Mouse (Mus musculus) heart, embryonic 14.5 days (tissue): Measurements from ENCODE around the gene Zbtb39. TPM values are rescaled to one million over a fixed set of nuclear protein-coding genes. Genes with fewer than 3 reads are reported as not detected.
"Not testable (repeated sequence)": the region's sequence is repeated elsewhere in the genome, so short reads cannot be mapped to it uniquely, and the experiment has no call there.

Experiments
- ATAC-seq: fragments of 200-750 bp; cut with Nextera tagmentation; 2 replicates; pipeline ENCODE4 v1.8.0; 2017; ENCODE audit warnings: low read depth, moderate TSS enrichment; ENCODE audit not compliant: insufficient number of reproducible peaks, insufficient read depth, low FRiP score
- H3K27ac ChIP-seq, 2 experiments: fragments of 200-500 bp in 1 of 2; fragments of 300-500 bp in 1 of 2; sonication (generic) in 1 of 2; replicated peaks in 1 of 2; 2 replicates each; pipeline ENCODE4 v1.5.1; 2012 to 2014; ENCODE audit warnings: low read depth in 2 of 2, low read length in 2 of 2, control low read depth in 1 of 2, mild to moderate bottlenecking in 1 of 2, mixed read lengths in 1 of 2; ENCODE audit not compliant: control insufficient read depth in 1 of 2, insufficient read depth in 1 of 2
- H3K27me3 ChIP-seq: fragments of 300-500 bp; sonication (generic); 2 replicates; pipeline ENCODE4 v1.6.1; 2014; ENCODE audit warnings: mild to moderate bottlenecking, low read length, control low read depth; ENCODE audit not compliant: control insufficient read depth, insufficient read depth
- H3K36me3 ChIP-seq: fragments of 300-500 bp; sonication (generic); 2 replicates; pipeline ENCODE4 v1.6.1; 2014; ENCODE audit warnings: mild to moderate bottlenecking, control low read depth, low read length, mixed read lengths; ENCODE audit not compliant: control insufficient read depth, insufficient read depth
- H3K4me1 ChIP-seq, 2 experiments: fragments of 200-500 bp in 1 of 2; fragments of 300-500 bp in 1 of 2; sonication (generic) in 1 of 2; 2 replicates each; pipeline ENCODE4 v1.6.1; 2012 to 2014; ENCODE audit warnings: low read length in 2 of 2, control low read depth in 1 of 2, mixed read lengths in 1 of 2; ENCODE audit not compliant: control insufficient read depth in 2 of 2, insufficient read depth in 2 of 2
- H3K4me2 ChIP-seq: fragments of 300-500 bp; sonication (generic); 2 replicates; pipeline ENCODE4 v1.6.1; 2014; ENCODE audit warnings: mild to moderate bottlenecking, low read length
- H3K4me3 ChIP-seq, 2 experiments: fragments of 200-500 bp in 1 of 2; fragments of 300-500 bp in 1 of 2; sonication (generic) in 1 of 2; 2 replicates each; pipeline ENCODE4 v1.5.1; 2012 to 2014; ENCODE audit warnings: low read length in 2 of 2, mild to moderate bottlenecking in 2 of 2, control low read depth in 1 of 2, low read depth in 1 of 2, moderate library complexity in 1 of 2; ENCODE audit not compliant: control insufficient read depth in 1 of 2, insufficient read depth in 1 of 2
- H3K9ac ChIP-seq: fragments of 300-500 bp; sonication (generic); 2 replicates; pipeline ENCODE4 v1.6.1; 2014; ENCODE audit warnings: mild to moderate bottlenecking, low read length
- H3K9me3 ChIP-seq: fragments of 300-500 bp; sonication (generic); 2 replicates; pipeline ENCODE4 v1.6.1; 2016; ENCODE audit warnings: low read length, control low read depth; ENCODE audit not compliant: control insufficient read depth
- whole genome bisulfite sequencing: fragments of 180-500 bp; shearing (Covaris S2); extraction: QIAGEN DNeasy Blood & Tissue Kit; methylation state at CpG from one replicate; pipeline ENCODE4 v1.1.7; 2014; 5-methylcytosine and 5-hydroxymethylcytosine counted together
- polyA plus RNA-seq: library from polyadenylated mRNA; unstranded; fragments of >200 nt; fragmentation: Nextera tagmentation; extraction: Ambion mirVana; gene quantifications from 2 replicates; pipeline ENCODE4 v1.2.1, GENCODE M21; 2014

The Zbtb39 gene
- polyA plus RNA-seq, 1 experiment from 2014 or later: 2.3 TPM

GRCm38 (mm10) chr10:127762926-127763325, 23.6 kb downstream of the Zbtb39 start:
- not testable (repeated sequence) for H3K27me3 ChIP-seq, ATAC-seq, H3K27ac ChIP-seq, H3K4me2 ChIP-seq, H3K4me1 ChIP-seq, H3K36me3 ChIP-seq, H3K9me3 ChIP-seq, H3K4me3 ChIP-seq, H3K9ac ChIP-seq
- 82% methylated on average over 10 of the region's 10 CpGs for WGBS

GRCm38 (mm10) chr10:127763914-127764680, 24.8 kb downstream of the Zbtb39 start:
- WGBS: 65% methylated on average over 12 of the region's 12 CpGs
- Histone ChIP-seq H3K9me3 (no peaks in the 10 kb centered on the region), H3K9ac (no peak overlapping the region), H3K4me2 (no peak overlapping the region), H3K4me3 (no peak overlapping the region), H3K36me3 (no peaks in the 10 kb centered on the region), H3K4me1 (no peaks in the 10 kb centered on the region), H3K27ac (no peak overlapping the region), H3K27me3 (no peaks in the 10 kb centered on the region)
- ATAC-seq: no peak

GRCm38 (mm10) chr10:127766564-127766963, 27.2 kb downstream of the Zbtb39 start:
- H3K27me3 ChIP-seq: no peaks in the 10 kb centered on the region
- no peaks in the 10 kb centered on the region for H3K9me3 ChIP-seq
- no peak overlapping the region for H3K27ac ChIP-seq
- no peak overlapping the region for H3K4me3 ChIP-seq
- no peaks in the 10 kb centered on the region for H3K4me1 ChIP-seq
- H3K4me2 ChIP-seq: no peak overlapping the region
- no peak overlapping the region for H3K9ac ChIP-seq
- H3K36me3 ChIP-seq: no peaks in the 10 kb centered on the region
- no peak for ATAC-seq
- WGBS: 49% methylated on average over 1 of the region's 1 CpGs

GRCm38 (mm10) chr10:127776011-127776410, 36.7 kb downstream of the Zbtb39 start, which contains the start of gene Rdh9:
Gene Rdh9 (plus strand): TSS chr10:127776386.
- Histone ChIP-seq H3K4me3 (no peak within 1 kb of the TSS), H3K4me2 (no peak within 1 kb of the TSS), H3K27me3 (no peaks in the 10 kb centered on the region), H3K9me3 (no peaks in the 10 kb centered on the region), H3K9ac (no peak within 1 kb of the TSS), H3K36me3 (no peaks in the 10 kb centered on the region), H3K27ac (no peak within 1 kb of the TSS), H3K4me1 (no peaks in the 10 kb centered on the region)
- no peak for ATAC-seq
- 70% methylated on average over 2 of the region's 2 CpGs for WGBS

- H3K4me2 ChIP-seq, H3K9ac ChIP-seq, H3K27ac ChIP-seq, H3K9me3 ChIP-seq, H3K36me3 ChIP-seq, ATAC-seq, H3K4me1 ChIP-seq, H3K4me3 ChIP-seq, H3K27me3 ChIP-seq: not testable (repeated sequence)
- 92% methylated on average over 17 of the region's 17 CpGs for WGBS
These were observed 43.0 kb downstream of the Zbtb39 start for GRCm38 (mm10) chr10:127782321-127782720.

GRCm38 (mm10) chr10:127785411-127785810, 46.1 kb downstream of the Zbtb39 start:
- H3K4me2 ChIP-seq, H3K9me3 ChIP-seq, H3K36me3 ChIP-seq, H3K4me1 ChIP-seq, H3K27ac ChIP-seq, H3K4me3 ChIP-seq, ATAC-seq, H3K27me3 ChIP-seq, H3K9ac ChIP-seq: not testable (repeated sequence)
- 83% methylated on average over 1 of the region's 1 CpGs for WGBS

Other genes starting within 250 kb of the Zbtb39 start
- gene Stac3, start 237.9 kb upstream of the Zbtb39 start, polyA plus RNA-seq: 0.31 TPM in 1 of 2 replicates, not detected in the other
- 31.2 and 34.2 TPM in 2 replicates for gene Ndufa4l2, start 224.6 kb upstream of the Zbtb39 start, polyA plus RNA-seq
- 71.7 and 73.0 TPM in 2 replicates for gene Shmt2, start 217.1 kb upstream of the Zbtb39 start, polyA plus RNA-seq
- 0.70 and 0.81 TPM in 2 replicates for gene Nxph4, start 205.0 kb upstream of the Zbtb39 start, polyA plus RNA-seq
- 29.4 and 31.2 TPM in 2 replicates for gene Lrp1, start 118.4 kb upstream of the Zbtb39 start, polyA plus RNA-seq
- gene Stat6, start 96.6 kb upstream of the Zbtb39 start, polyA plus RNA-seq: 25.2 and 25.7 TPM in 2 replicates
- 8.8 and 11.8 TPM in 2 replicates for gene Nemp1, start 72.6 kb upstream of the Zbtb39 start, polyA plus RNA-seq
- 6.4 and 9.0 TPM in 2 replicates for gene Nab2, start 71.0 kb upstream of the Zbtb39 start, polyA plus RNA-seq
- gene Myo1a, start 34.4 kb upstream of the Zbtb39 start, polyA plus RNA-seq: 0.12 TPM in 1 of 2 replicates, not detected in the other
- 1.3 TPM in 1 of 2 replicates, not detected in the other for gene Tac2, start 15.1 kb upstream of the Zbtb39 start, polyA plus RNA-seq
- 6.1 and 9.3 TPM in 2 replicates for gene Gpr182, start 12.2 kb downstream of the Zbtb39 start, polyA plus RNA-seq
- gene Rdh1, start 20.2 kb downstream of the Zbtb39 start, polyA plus RNA-seq: not detected in 2 replicates
- gene Rdh16f1, start 20.2 kb downstream of the Zbtb39 start, polyA plus RNA-seq: not detected in 2 replicates
- gene Rdh9, start 36.8 kb downstream of the Zbtb39 start, polyA plus RNA-seq: 0.09 and 0.14 TPM in 2 replicates
- not detected in 2 replicates for gene Rdh16, start 61.6 kb downstream of the Zbtb39 start, polyA plus RNA-seq
- gene Rdh19, start 110.4 kb downstream of the Zbtb39 start, polyA plus RNA-seq: not detected in 2 replicates
- not detected in 2 replicates for gene Rdh16f2, start 126.9 kb downstream of the Zbtb39 start, polyA plus RNA-seq
- not detected in 2 replicates for gene Rdh7, start 149.3 kb downstream of the Zbtb39 start, polyA plus RNA-seq
- gene Sdr9c7, start 159.0 kb downstream of the Zbtb39 start, polyA plus RNA-seq: not detected in 2 replicates